Mouse (Mus musculus) brain, embryonic 18.5 days (tissue): ENCODE measurements around the gene Tlr12.
"Not testable (repeated sequence)": the region's sequence is repeated elsewhere in the genome, so short reads cannot be mapped to it uniquely, and the experiment has no call there.

Experiments used
- DNase-seq: peaks from one replicate; pipeline ENCODE4 v3.0.0-alpha.2; 2012; ENCODE audit warnings: low read depth, low spot score

Tlr12 gene

GRCm38 (mm10) chr4:128620572-128620971 is 2.2 kb upstream of the Tlr12 start:
- no peak for DNase-seq

- no peak for DNase-seq
Measured at GRCm38 (mm10) chr4:128618963-128619362, 544 bp upstream of the Tlr12 start.

GRCm38 (mm10) chr4:128617363-128618120 is 877 bp downstream of the Tlr12 start:
- no peak for DNase-seq

- no peak for DNase-seq
Measured at GRCm38 (mm10) chr4:128615761-128616160, 2.7 kb downstream of the Tlr12 start.

- DNase-seq, result peak; percentile 57
Measured at GRCm38 (mm10) chr4:128613326-128613725, 5.1 kb downstream of the Tlr12 start.

GRCm38 (mm10) chr4:128611726-128612125 is 6.7 kb downstream of the Tlr12 start:
- DNase-seq, result not testable (repeated sequence)

- no peak for DNase-seq
Measured at GRCm38 (mm10) chr4:128610706-128611105, 7.7 kb downstream of the Tlr12 start.

- DNase-seq, result peak; percentile 98
Measured at GRCm38 (mm10) chr4:128609925-128610402, 8.5 kb downstream of the Tlr12 start, which contains the start of gene Zscan20. TSS of gene Zscan20 (minus strand) at chr4:128610098.

- DNase-seq, result no peak
Measured at GRCm38 (mm10) chr4:128609276-128609924, 9.0 kb downstream of the Tlr12 start.

- no peak for DNase-seq
Measured at GRCm38 (mm10) chr4:128607661-128608060, 10.8 kb downstream of the Tlr12 start.

- DNase-seq, result no peak
Measured at GRCm38 (mm10) chr4:128606586-128606985, 11.8 kb downstream of the Tlr12 start.

- no peak for DNase-seq
Measured at GRCm38 (mm10) chr4:128597801-128598560, 20.4 kb downstream of the Tlr12 start.

GRCm38 (mm10) chr4:128594062-128594461 is 24.4 kb downstream of the Tlr12 start:
- DNase-seq, result no peak

GRCm38 (mm10) chr4:128593286-128593685 is 25.1 kb downstream of the Tlr12 start:
- DNase-seq, result no peak

GRCm38 (mm10) chr4:128579182-128579581 is 39.2 kb downstream of the Tlr12 start:
- DNase-seq, result no peak

- no peak for DNase-seq
Measured at GRCm38 (mm10) chr4:128575811-128576210, 42.6 kb downstream of the Tlr12 start.
